Mouse (Mus musculus): ENCODE measurements at regions not wholly inside any gene's neighbourhood (a gene's known extent, or its start where the extent isn't known, plus 50 kb on each side); places are given as distances from the start of the nearest gene placed in this dataset.

DNA sequence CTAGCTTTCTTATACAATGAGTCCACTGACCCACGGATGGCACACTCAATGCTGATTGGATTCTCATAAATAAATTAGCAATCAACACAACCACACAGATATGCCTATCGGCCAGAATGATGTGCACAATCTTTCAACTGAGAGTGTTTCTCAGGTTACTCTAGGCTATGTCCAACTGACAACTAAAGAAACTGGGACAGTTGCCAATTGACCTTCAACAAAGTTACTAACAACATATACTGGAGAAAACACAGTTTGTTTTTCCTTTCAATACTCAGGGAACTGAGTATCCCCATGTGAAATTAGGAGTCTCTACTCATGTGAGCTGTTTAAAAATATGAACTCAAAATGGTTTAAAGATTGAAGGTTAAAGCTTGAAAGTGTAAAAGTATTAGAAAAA is 1052.7 kb upstream of the Cited2 start:
- TF ChIP-seq CTCF (conservative IDR thresholded peaks at IDR 0.05; ENCODE audit: insufficient read depth, insufficient read length, low read depth, low read length): no peak
- TF ChIP-seq POLR2A (IDR thresholded peaks at IDR 0.05; ENCODE audit: low read depth, low read length): no peak

Measured in kidney, adult 2 months (tissue).